Mouse (Mus musculus): ENCODE results near the gene Gm12184.
"Not testable (repeated sequence)": the region's sequence is repeated elsewhere in the genome, so short reads cannot be mapped to it uniquely, and the experiment has no call there.

Gene Gm12184

GRCm38 (mm10) chr11:48803988-48804387 is 22.5 kb downstream of the Gm12184 start:
- no peak for DNase-seq (ENCODE audit: extremely low spot score, low read depth, low spot score)

GRCm38 (mm10) chr11:48801831-48802772 is 24.4 kb downstream of the Gm12184 start:
- no peak for DNase-seq (ENCODE audit: extremely low spot score, low read depth, low spot score)

- no peak for DNase-seq (ENCODE audit: extremely low spot score, low read depth, low spot score)
Observed at GRCm38 (mm10) chr11:48799921-48800701, 26.3 kb downstream of the Gm12184 start, which contains the start of gene Rack1. TSS of gene Rack1 (plus strand) at chr11:48800332.

- DNase-seq (ENCODE audit: extremely low spot score, low read depth, low spot score), result no peak
Observed at GRCm38 (mm10) chr11:48798984-48799920, 27.2 kb downstream of the Gm12184 start.

DNA sequence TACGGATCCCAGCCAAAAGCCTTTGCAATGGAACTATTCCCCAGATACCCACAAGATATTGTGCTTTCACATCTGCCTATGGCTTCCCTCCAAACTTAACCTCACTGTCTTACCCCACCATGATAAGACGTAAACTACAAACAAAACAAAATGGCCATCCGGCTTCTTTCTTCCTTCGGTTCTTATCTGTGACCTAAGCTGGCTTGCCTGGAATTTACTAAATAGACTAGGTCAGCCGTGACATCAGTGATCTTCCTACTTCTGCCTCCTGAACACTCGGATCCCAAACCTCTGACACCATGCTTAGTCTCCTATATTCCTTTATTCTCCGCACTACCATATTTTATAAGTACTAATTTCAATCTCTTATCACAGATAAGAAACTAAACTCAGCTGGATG is 28.1 kb downstream of the Gm12184 start:
- no peak for DNase-seq (ENCODE audit: extremely low spot score, low read depth, low spot score)

DNA sequence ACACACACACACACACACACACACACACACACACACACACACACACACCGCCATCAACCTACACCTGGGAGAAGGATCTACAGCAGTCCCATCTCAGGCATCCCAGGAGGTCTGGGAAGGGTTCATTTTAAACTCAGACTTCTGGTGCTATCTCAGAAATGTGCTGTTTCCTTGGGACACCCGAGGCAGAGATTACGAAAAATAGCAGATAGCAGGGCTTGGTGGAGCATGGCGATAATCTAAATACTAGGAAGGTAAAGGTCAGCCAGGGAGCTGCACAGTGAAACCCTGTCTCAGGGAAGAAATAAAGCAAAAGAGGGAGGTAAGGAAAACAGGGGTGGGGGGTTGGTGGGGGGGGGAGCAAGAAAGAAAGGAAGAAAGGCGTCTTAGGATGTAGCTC is 29.2 kb downstream of the Gm12184 start:
- no peak for DNase-seq (ENCODE audit: extremely low spot score, low read depth, low spot score)

DNA sequence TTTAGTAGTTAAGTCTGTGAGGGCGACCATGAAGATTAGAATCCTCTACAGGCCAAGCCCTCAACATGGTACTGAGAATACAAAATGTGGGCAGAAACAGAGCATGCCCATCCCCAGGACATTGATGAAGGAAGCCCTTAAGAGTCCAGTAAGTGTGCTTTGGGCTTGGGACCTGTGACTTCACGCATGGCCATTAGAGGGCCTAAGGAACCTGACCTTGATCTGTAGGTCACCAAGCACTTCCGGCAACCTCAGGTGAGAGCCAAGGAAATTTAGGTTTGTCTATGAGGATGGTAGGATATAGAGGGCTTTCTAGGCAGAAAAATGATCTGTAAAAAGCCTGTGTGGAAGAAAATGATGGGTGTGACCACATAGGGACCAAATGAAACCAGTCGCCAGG is 30.2 kb downstream of the Gm12184 start:
- no peak for DNase-seq (ENCODE audit: extremely low spot score, low read depth, low spot score)

DNA sequence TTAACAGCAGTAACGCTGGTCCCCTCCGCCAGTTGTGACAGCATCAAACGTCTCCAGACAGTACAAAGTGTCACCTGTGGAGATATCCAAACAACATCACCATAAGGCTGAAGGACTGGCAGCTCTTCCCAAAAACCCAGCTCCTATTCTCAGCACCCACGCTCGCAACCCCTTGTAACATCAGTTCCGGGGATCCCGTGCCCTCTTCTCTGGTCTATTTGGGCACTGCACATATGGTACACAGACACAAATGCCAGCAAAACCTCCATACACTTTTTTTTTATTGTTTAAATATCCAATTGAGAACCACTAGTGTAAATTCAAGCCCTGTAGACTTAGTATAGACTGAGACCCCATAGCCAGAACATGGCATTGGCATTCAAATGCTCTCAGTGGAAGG is 31.2 kb downstream of the Gm12184 start:
- DNase-seq (ENCODE audit: extremely low spot score, low read depth, low spot score), result no peak

DNA sequence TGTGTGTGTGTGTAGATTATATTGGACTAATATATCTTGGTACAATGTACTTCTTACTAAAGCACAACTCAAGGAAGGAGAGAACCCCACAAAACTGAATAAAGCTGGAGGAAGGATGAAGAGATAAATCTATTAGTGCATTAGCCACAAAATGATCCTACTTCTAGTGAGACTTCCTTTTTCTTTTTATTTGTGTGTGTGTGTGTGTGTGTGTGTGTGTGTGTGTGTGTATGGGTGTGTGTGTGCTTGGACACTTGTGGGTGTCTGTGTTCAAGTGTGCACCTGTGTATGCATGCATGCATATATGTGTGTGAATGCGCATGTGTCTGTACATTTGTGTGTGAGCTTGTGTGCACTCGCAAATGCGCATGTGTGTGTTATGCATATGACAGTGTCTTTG is 33.3 kb downstream of the Gm12184 start:
- no peak for DNase-seq (ENCODE audit: extremely low spot score, low read depth, low spot score)

- DNase-seq (ENCODE audit: extremely low spot score, low read depth, low spot score), result not testable (repeated sequence)
Observed at GRCm38 (mm10) chr11:48791894-48792293, 34.6 kb downstream of the Gm12184 start.

DNA sequence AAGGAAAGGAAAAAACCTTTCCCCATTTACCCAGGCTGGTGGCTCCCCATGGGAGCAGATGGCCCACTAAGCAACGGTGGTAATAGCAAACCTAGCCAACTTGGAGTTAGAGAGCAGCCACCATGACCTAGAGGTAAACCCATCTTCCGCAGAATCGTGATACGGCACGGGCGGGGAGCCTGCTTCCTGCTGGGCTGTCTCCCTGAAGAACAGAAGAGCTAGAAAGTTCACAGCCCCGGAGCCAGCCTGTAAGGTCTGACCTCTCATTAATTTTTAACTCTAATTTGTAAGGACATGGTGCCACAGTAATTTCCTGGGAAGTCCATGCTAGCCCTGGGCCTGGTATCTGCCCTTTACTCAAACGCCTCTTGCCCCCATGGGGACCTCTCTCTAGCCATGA is 35.5 kb downstream of the Gm12184 start:
- no peak for DNase-seq (ENCODE audit: extremely low spot score, low read depth, low spot score)

DNA sequence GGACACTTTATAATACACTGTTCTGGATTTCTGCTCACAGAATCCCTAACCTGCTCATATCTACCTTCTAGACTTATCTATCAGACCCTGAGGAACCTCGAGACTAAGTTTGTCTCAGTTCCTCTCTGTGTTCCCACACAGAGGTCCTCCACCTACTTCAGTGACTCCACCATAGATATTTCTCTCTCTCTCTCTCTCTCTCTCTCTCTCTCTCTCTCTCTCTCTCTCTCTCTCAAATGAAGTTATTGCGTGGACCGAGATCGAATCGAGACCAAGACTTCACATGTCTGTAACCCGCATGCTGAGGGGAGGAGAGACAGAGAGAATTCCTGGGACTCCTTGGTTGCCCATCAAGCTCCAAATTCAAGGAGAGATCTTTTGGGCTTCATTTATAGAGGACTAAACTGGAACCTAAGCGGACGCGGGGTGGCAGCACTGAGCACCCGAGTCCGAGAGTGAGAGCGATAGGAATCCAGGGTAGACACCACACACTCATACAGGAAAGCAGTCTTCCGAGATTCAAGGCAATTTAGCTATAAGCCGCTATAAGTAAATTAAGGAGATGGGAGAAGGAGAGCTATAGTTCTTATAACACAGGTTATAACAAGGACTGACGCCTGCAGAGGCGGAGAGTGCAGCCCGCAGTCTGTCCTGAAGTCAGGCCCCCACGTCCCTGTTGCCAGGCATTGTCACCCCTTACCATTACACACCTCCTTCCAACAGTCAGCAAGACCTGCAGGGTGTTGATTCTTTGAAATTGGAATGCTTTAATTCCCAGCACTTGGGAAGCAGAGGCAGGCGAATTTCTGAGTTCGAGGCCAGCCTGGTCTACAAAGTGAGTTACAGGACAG is 36.3 kb downstream of the Gm12184 start:
- DNase-seq (ENCODE audit: extremely low spot score, low read depth, low spot score), result no peak

DNA sequence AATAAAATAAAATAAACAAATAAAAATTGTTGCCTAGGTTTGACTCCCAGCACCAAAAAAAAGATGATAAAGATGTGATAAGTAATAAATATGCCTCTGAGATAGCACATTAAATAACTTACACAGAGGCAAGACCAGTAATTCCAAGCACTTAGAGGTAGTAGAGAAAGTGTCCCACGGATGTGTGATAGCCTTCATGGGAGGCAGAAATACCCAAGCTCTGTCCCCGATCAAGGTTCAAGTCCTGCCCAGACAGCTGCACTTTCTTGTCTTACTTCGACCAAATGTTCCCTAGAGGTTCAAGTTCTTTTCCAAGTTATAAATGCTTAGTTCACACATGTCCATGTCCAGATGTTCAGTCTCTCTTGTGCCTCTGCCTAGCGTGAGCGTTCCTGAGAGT is 37.2 kb downstream of the Gm12184 start:
- DNase-seq (ENCODE audit: extremely low spot score, low read depth, low spot score), result no peak

- no peak for DNase-seq (ENCODE audit: extremely low spot score, low read depth, low spot score)
Observed at GRCm38 (mm10) chr11:48788311-48789089, 38.0 kb downstream of the Gm12184 start.

DNA sequence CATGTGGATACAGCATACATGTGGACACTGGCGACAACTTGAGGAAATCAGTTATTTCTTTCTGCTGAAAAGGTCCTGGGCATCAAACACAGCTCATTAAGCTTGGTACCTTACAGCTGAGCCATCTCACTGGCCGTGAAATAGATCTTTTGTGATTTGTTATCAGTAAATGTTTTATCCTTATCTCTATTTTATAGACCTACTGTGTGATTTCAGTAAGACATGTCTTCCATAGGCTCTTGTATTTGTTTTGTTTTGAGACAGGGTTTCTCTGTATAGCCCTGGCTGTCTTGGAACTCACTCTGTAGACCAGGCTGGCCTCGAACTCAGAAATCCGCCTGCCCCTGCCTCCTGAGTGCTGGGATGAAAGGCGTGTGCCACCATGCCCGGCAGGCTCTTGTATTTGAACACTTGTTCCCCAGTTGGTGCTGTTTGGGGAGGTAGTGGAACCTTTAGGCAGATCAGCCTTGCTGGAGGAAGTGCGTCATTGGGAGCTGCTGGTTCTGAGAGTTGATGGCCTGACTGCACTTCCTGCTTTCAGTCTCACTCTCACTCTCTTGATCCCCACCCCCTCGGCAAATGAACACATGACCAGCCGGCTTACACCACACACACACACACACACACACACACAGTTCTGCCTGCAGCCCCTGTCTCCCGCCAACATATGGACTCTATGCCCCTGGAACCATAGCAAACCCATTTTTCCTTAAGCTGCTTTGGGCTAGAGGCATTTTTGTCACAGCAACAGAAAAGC is 38.8 kb downstream of the Gm12184 start:
- no peak for DNase-seq (ENCODE audit: extremely low spot score, low read depth, low spot score)

- DNase-seq (ENCODE audit: extremely low spot score, low read depth, low spot score), result no peak
Observed at GRCm38 (mm10) chr11:48782243-48782642, 44.2 kb downstream of the Gm12184 start.

- no peak for DNase-seq (ENCODE audit: extremely low spot score, low read depth, low spot score)
Observed at GRCm38 (mm10) chr11:48779450-48779849, 47.0 kb downstream of the Gm12184 start.

- no peak for DNase-seq (ENCODE audit: extremely low spot score, low read depth, low spot score)
Observed at GRCm38 (mm10) chr11:48777303-48777702, 49.2 kb downstream of the Gm12184 start.
